Mouse (Mus musculus): ENCODE measurements around the gene Sdhaf3.

DNA sequence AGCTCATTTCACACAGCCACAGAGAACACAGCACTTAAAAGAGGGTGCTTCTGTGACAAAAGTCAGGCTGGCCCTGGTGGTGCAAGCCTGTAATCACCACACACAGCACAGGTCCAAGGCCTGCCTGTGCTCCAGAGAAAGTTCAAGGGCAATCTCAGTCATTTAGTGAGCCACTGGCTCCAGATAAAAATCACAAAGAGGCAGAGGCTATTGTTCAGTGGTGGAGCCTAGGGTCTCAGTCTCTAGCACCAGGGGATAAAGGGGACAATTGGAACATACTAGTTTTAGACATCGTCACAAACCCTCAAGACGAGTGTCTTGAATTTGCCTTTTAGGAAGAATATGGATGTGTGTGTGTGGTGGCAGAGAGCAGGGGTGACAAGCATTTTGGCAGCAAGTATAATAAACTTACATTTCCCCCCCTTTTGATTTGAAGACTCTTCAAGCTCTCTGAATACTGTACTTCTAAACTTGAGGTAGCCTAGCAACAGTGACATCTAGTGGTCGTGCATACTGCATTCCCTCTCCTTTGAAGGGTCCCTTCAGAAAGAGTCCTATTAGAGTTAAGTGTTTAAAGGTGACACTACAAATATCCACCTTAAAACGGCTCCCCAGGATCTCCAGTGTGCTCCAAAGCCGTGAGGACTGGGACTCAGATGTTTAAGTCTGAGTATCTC, 40.8 kb upstream of the Sdhaf3 start:
- TF ChIP-seq CTCF (IDR thresholded peaks at IDR 0.05; ENCODE audit: low read depth) = peak; percentile 81
- TF ChIP-seq EP300 (IDR thresholded peaks at IDR 0.05; ENCODE audit: low read depth) = no peak

Data from heart, postnatal 0 days (tissue).